Mouse (Mus musculus): ENCODE measurements around the gene Ndufa9.

Gene Ndufa9

GRCm38 (mm10) chr6:126848712-126849704 is at the start of gene Ndufa9:
TSS of gene Ndufa9 (minus strand) at chr6:126849136.
- peak; percentile 83 for DNase-seq (ENCODE audit: low read depth, low spot score)

- DNase-seq (ENCODE audit: low read depth, low spot score): no peak
Measured at GRCm38 (mm10) chr6:126877118-126877517, 28.2 kb upstream of the Ndufa9 start.

- no peak for DNase-seq (ENCODE audit: low read depth, low spot score)
Measured at GRCm38 (mm10) chr6:126852881-126853280, 3.9 kb upstream of the Ndufa9 start, which contains the start of gene Akap3. TSS of gene Akap3 (plus strand) at chr6:126853098.

GRCm38 (mm10) chr6:126836628-126837027 is 12.3 kb downstream of the Ndufa9 start:
- no peak for DNase-seq (ENCODE audit: low read depth, low spot score)

- DNase-seq (ENCODE audit: low read depth, low spot score): no peak
Measured at GRCm38 (mm10) chr6:126823087-126823486, 25.8 kb downstream of the Ndufa9 start.

GRCm38 (mm10) chr6:126816338-126816737 is 32.6 kb downstream of the Ndufa9 start:
- DNase-seq (ENCODE audit: low read depth, low spot score): no peak

- DNase-seq (ENCODE audit: low read depth, low spot score): no peak
Measured at GRCm38 (mm10) chr6:126815206-126815750, 33.7 kb downstream of the Ndufa9 start.

- no peak for DNase-seq (ENCODE audit: low read depth, low spot score)
Measured at GRCm38 (mm10) chr6:126811481-126811880, 37.5 kb downstream of the Ndufa9 start.

GRCm38 (mm10) chr6:126808561-126808960 is 40.4 kb downstream of the Ndufa9 start:
- no peak for DNase-seq (ENCODE audit: low read depth, low spot score)

- no peak for DNase-seq (ENCODE audit: low read depth, low spot score)
Measured at GRCm38 (mm10) chr6:126808134-126808533, 40.8 kb downstream of the Ndufa9 start.

- no peak for DNase-seq (ENCODE audit: low read depth, low spot score)
Measured at GRCm38 (mm10) chr6:126806783-126807182, 42.2 kb downstream of the Ndufa9 start.

- no peak for DNase-seq (ENCODE audit: low read depth, low spot score)
Measured at GRCm38 (mm10) chr6:126802946-126803345, 46.0 kb downstream of the Ndufa9 start.

- no peak for DNase-seq (ENCODE audit: low read depth, low spot score)
Measured at GRCm38 (mm10) chr6:126794751-126795150, 54.2 kb downstream of the Ndufa9 start.

- DNase-seq (ENCODE audit: low read depth, low spot score): no peak
Measured at GRCm38 (mm10) chr6:126793689-126794088, 55.2 kb downstream of the Ndufa9 start.

- DNase-seq (ENCODE audit: low read depth, low spot score): peak; percentile 16
Measured at GRCm38 (mm10) chr6:126791964-126792363, 57.0 kb downstream of the Ndufa9 start.

- DNase-seq (ENCODE audit: low read depth, low spot score): no peak
Measured at GRCm38 (mm10) chr6:126791488-126791887, 57.4 kb downstream of the Ndufa9 start.

GRCm38 (mm10) chr6:126788863-126789262 is 60.1 kb downstream of the Ndufa9 start:
- no peak for DNase-seq (ENCODE audit: low read depth, low spot score)

- no peak for DNase-seq (ENCODE audit: low read depth, low spot score)
Measured at GRCm38 (mm10) chr6:126784206-126784605, 64.7 kb downstream of the Ndufa9 start.

GRCm38 (mm10) chr6:126783651-126784066 is 65.3 kb downstream of the Ndufa9 start:
- DNase-seq (ENCODE audit: low read depth, low spot score): no peak

GRCm38 (mm10) chr6:126783056-126783455 is 65.9 kb downstream of the Ndufa9 start:
- DNase-seq (ENCODE audit: low read depth, low spot score): no peak

GRCm38 (mm10) chr6:126777889-126778288 is 71.0 kb downstream of the Ndufa9 start:
- DNase-seq (ENCODE audit: low read depth, low spot score): no peak

- DNase-seq (ENCODE audit: low read depth, low spot score): no peak
Measured at GRCm38 (mm10) chr6:126773873-126774272, 75.1 kb downstream of the Ndufa9 start.

GRCm38 (mm10) chr6:126772326-126772725 is 76.6 kb downstream of the Ndufa9 start:
- DNase-seq (ENCODE audit: low read depth, low spot score): no peak

All from embryo, embryonic 11.5 days (tissue).